ENCODE assay signal across 10 mouse cellular contexts in the genomic region with DNA sequence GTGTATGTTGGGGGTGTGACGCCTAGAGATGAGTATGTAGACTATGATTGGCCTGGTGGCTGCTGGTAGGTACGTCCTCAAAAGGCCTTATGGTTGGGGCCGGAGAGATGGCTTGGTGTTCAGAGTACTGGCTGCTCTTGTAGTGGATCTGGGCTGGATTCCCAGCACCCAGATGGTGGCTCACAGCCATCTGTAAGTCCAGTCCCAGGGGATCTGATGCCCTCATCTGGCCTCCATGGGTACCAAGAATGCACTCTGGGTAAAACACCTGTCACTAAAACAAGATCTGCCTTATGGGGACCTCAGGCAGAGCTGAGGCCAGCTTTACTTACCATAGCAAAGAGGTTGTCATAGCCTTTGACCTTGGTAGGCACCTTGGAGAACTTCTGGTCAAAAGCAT. TPM values are rescaled to one million over a fixed set of nuclear protein-coding genes. Genes with fewer than 3 reads are reported as not detected.
A peak's percentile ranks its signal among the peaks of the same experiment; 100 is the strongest.
DNase-seq lines count a peak whose midpoint lies in the region; ATAC-seq and TF ChIP-seq lines count a peak whose summit lies in the region.
"Had no signal": no experiment of that assay in that cellular context is flagged by ENCODE, and none has a peak within 500 bp of the region (broad histone marks: within the 10 kb centered on the region; RNA-seq: fewer than 3 reads in every experiment).

No protein-coding gene starts in this region.

- peaks cover 30% of the 10 kb centered on the region for H3K4me1 ChIP-seq in kidney, embryonic 16.5 days (ENCODE audit: insufficient read depth, low read length)
- H3K4me1 ChIP-seq in embryonic facial prominence, embryonic 13.5 days = peaks cover 34% of the 10 kb centered on the region
- H3K4me1 ChIP-seq in intestine, embryonic 15.5 days (replicated peaks) = peaks cover 27% of the 10 kb centered on the region
- peaks cover 11% of the 10 kb centered on the region for H3K4me1 ChIP-seq in midbrain, postnatal 0 days (ENCODE audit: insufficient read depth, low read length)

- no peak overlapping the region for H3K27ac ChIP-seq in kidney, embryonic 16.5 days (ENCODE audit: low read length)
- H3K27ac ChIP-seq in embryonic facial prominence, embryonic 13.5 days = no peak overlapping the region
- H3K27ac ChIP-seq in intestine, embryonic 15.5 days = no peak overlapping the region
- H3K27ac ChIP-seq in midbrain, postnatal 0 days (ENCODE audit: low read depth, low read length) = no peak overlapping the region

- no peak for DNase-seq in kidney, adult 9 months
- DNase-seq in midbrain, postnatal 0 days (ENCODE audit: low spot score) = no peak
- no peak for DNase-seq in B cell, adult 2 months
- DNase-seq in urinary bladder, postnatal 36 days (ENCODE audit: low spot score in 2 of 2) = no peak
- no peak for DNase-seq in left cerebral cortex, adult 11 months (ENCODE audit: low spot score)
- DNase-seq: right cerebral cortex, adult 18-20 months had no signal

- no peaks in the 10 kb centered on the region for H3K9me3 ChIP-seq in kidney, embryonic 16.5 days (ENCODE audit: low read length)
- H3K9me3 ChIP-seq in embryonic facial prominence, embryonic 13.5 days = no peaks in the 10 kb centered on the region
- no peaks in the 10 kb centered on the region for H3K9me3 ChIP-seq in intestine, embryonic 15.5 days
- H3K9me3 ChIP-seq in midbrain, postnatal 0 days (ENCODE audit: low read length) = no peaks in the 10 kb centered on the region

- peak overlapping the region; percentile 73; the same call in 1 of the 2 replicates for H3K4me3 ChIP-seq in kidney, embryonic 16.5 days (ENCODE audit: low read length)
- peak overlapping the region; percentile 99 for H3K4me3 ChIP-seq in embryonic facial prominence, embryonic 13.5 days
- peak overlapping the region; percentile 80; the same call in 1 of the 2 replicates for H3K4me3 ChIP-seq in intestine, embryonic 15.5 days (replicated peaks)
- H3K4me3 ChIP-seq in midbrain, postnatal 0 days (ENCODE audit: low read depth, low read length) = peak overlapping the region; percentile 98; the same call in 1 of the 2 replicates

- H3K36me3 ChIP-seq in kidney, embryonic 16.5 days (ENCODE audit: insufficient read depth, low read length) = peaks cover 27% of the 10 kb centered on the region
- peaks cover 53% of the 10 kb centered on the region for H3K36me3 ChIP-seq in embryonic facial prominence, embryonic 13.5 days
- peaks cover 25% of the 10 kb centered on the region for H3K36me3 ChIP-seq in intestine, embryonic 15.5 days
- H3K36me3 ChIP-seq in midbrain, postnatal 0 days (ENCODE audit: insufficient read depth, low read length) = peaks cover 22% of the 10 kb centered on the region

- peak overlapping the region; percentile 83; the same call in 1 of the 2 replicates for H3K4me2 ChIP-seq in kidney, embryonic 16.5 days (replicated peaks; ENCODE audit: low read depth, low read length)
- peak overlapping the region; percentile 92 for H3K4me2 ChIP-seq in embryonic facial prominence, embryonic 13.5 days
- peak overlapping the region; percentile 82 for H3K4me2 ChIP-seq in intestine, embryonic 15.5 days (replicated peaks)
- H3K4me2 ChIP-seq in midbrain, postnatal 0 days (ENCODE audit: low read depth, low read length, poor library complexity, severe bottlenecking) = peak overlapping the region; percentile 92; the same call in 1 of the 2 replicates

- no peak overlapping the region for H3K9ac ChIP-seq in kidney, embryonic 16.5 days (replicated peaks; ENCODE audit: low read length)
- no peak overlapping the region for H3K9ac ChIP-seq in embryonic facial prominence, embryonic 13.5 days
- H3K9ac ChIP-seq in intestine, embryonic 15.5 days = no peak overlapping the region
- H3K9ac ChIP-seq in midbrain, postnatal 0 days (replicated peaks; ENCODE audit: low read length, poor library complexity, severe bottlenecking) = no peak overlapping the region

- no peak for TF ChIP-seq CTCF in midbrain, postnatal 0 days (IDR thresholded peaks at IDR 0.05)

- WGBS in kidney, embryonic 16.5 days = 93% methylated on average over 3 of the region's 3 CpGs
- WGBS in embryonic facial prominence, embryonic 13.5 days = 94% methylated on average over 3 of the region's 3 CpGs
- 90% methylated on average over 3 of the region's 3 CpGs for WGBS in intestine, embryonic 15.5 days
- 99% methylated on average over 3 of the region's 3 CpGs for WGBS in midbrain, postnatal 0 days

- ATAC-seq in kidney, embryonic 16.5 days (ENCODE audit: low FRiP score, low TSS enrichment) = no peak
- no peak for ATAC-seq in embryonic facial prominence, embryonic 13.5 days (ENCODE audit: insufficient number of reproducible peaks, insufficient read depth, low FRiP score, low TSS enrichment, low read depth)
- no peak for ATAC-seq in intestine, embryonic 15.5 days
- ATAC-seq in midbrain, postnatal 0 days (ENCODE audit: low FRiP score) = no peak

- no peaks in the 10 kb centered on the region for H3K27me3 ChIP-seq in kidney, embryonic 16.5 days (ENCODE audit: insufficient read depth, low read length)
- H3K27me3 ChIP-seq in embryonic facial prominence, embryonic 13.5 days = no peaks in the 10 kb centered on the region
- no peaks in the 10 kb centered on the region for H3K27me3 ChIP-seq in intestine, embryonic 15.5 days (replicated peaks)
- H3K27me3 ChIP-seq in midbrain, postnatal 0 days (ENCODE audit: insufficient read depth, low read length) = no peaks in the 10 kb centered on the region

RNA-seq across cellular contexts. Expression of a gene that starts 1.2 kb away (rescaled TPM):
- polyA plus RNA-seq in kidney, embryonic 16.5 days (2015; fragmentation: Nextera tagmentation; extraction: Ambion mirVana) = 150 and 154 TPM in 2 replicates
- 126 and 139 TPM in 2 replicates for polyA plus RNA-seq in embryonic facial prominence, embryonic 13.5 days (2015; fragmentation: Nextera tagmentation; extraction: Ambion mirVana)
- polyA plus RNA-seq in intestine, embryonic 15.5 days (2015; fragmentation: Nextera tagmentation; extraction: Ambion mirVana) = 125 and 130 TPM in 2 replicates
- 123 and 172 TPM in 2 replicates for total RNA-seq in midbrain, postnatal 0 days (2014; rRNA removed)
- 137 and 151 TPM in 2 replicates for polyA plus RNA-seq in midbrain, postnatal 0 days (2015; fragmentation: Nextera tagmentation; extraction: Ambion mirVana)

RNA-seq across cellular contexts. Expression of a gene that starts 2.8 kb away (rescaled TPM):
- 93.3 and 104 TPM in 2 replicates for polyA plus RNA-seq in kidney, embryonic 16.5 days (2015; fragmentation: Nextera tagmentation; extraction: Ambion mirVana)
- 133 and 146 TPM in 2 replicates for polyA plus RNA-seq in embryonic facial prominence, embryonic 13.5 days (2015; fragmentation: Nextera tagmentation; extraction: Ambion mirVana)
- 110 and 113 TPM in 2 replicates for polyA plus RNA-seq in intestine, embryonic 15.5 days (2015; fragmentation: Nextera tagmentation; extraction: Ambion mirVana)
- total RNA-seq in midbrain, postnatal 0 days (2014; rRNA removed) = 266 and 292 TPM in 2 replicates
- 144 and 145 TPM in 2 replicates for polyA plus RNA-seq in midbrain, postnatal 0 days (2015; fragmentation: Nextera tagmentation; extraction: Ambion mirVana)

RNA-seq across cellular contexts. Expression of a gene that starts 9.5 kb away (rescaled TPM):
- polyA plus RNA-seq in kidney, embryonic 16.5 days (2015; fragmentation: Nextera tagmentation; extraction: Ambion mirVana) = not detected in 2 replicates
- 0.14 TPM in 1 of 2 replicates, not detected in the other for polyA plus RNA-seq in embryonic facial prominence, embryonic 13.5 days (2015; fragmentation: Nextera tagmentation; extraction: Ambion mirVana)
- 0.14 and 0.76 TPM in 2 replicates for polyA plus RNA-seq in intestine, embryonic 15.5 days (2015; fragmentation: Nextera tagmentation; extraction: Ambion mirVana)
- 0.47 TPM in 1 of 2 replicates, not detected in the other for total RNA-seq in midbrain, postnatal 0 days (2014; rRNA removed)
- 0.15 and 0.27 TPM in 2 replicates for polyA plus RNA-seq in midbrain, postnatal 0 days (2015; fragmentation: Nextera tagmentation; extraction: Ambion mirVana)
- polyA plus RNA-seq: embryonic facial prominence, embryonic 11.5 days had no signal

RNA-seq across cellular contexts. Expression of a gene that starts 12.9 kb away (rescaled TPM):
- polyA plus RNA-seq in kidney, embryonic 16.5 days (2015; fragmentation: Nextera tagmentation; extraction: Ambion mirVana) = 27.5 and 28.4 TPM in 2 replicates
- 30.1 and 43.4 TPM in 2 replicates for polyA plus RNA-seq in embryonic facial prominence, embryonic 13.5 days (2015; fragmentation: Nextera tagmentation; extraction: Ambion mirVana)
- 28.1 and 29.4 TPM in 2 replicates for polyA plus RNA-seq in intestine, embryonic 15.5 days (2015; fragmentation: Nextera tagmentation; extraction: Ambion mirVana)
- total RNA-seq in midbrain, postnatal 0 days (2014; rRNA removed) = 173 and 174 TPM in 2 replicates
- polyA plus RNA-seq in midbrain, postnatal 0 days (2015; fragmentation: Nextera tagmentation; extraction: Ambion mirVana) = 53.5 and 53.7 TPM in 2 replicates

RNA-seq across cellular contexts. Expression of a gene that starts 33.4 kb away (rescaled TPM):
- 34.8 and 35.2 TPM in 2 replicates for polyA plus RNA-seq in kidney, embryonic 16.5 days (2015; fragmentation: Nextera tagmentation; extraction: Ambion mirVana)
- 23.2 and 24.7 TPM in 2 replicates for polyA plus RNA-seq in embryonic facial prominence, embryonic 13.5 days (2015; fragmentation: Nextera tagmentation; extraction: Ambion mirVana)
- 68.7 and 75.8 TPM in 2 replicates for polyA plus RNA-seq in intestine, embryonic 15.5 days (2015; fragmentation: Nextera tagmentation; extraction: Ambion mirVana)
- total RNA-seq in midbrain, postnatal 0 days (2014; rRNA removed) = 21.4 and 32.5 TPM in 2 replicates
- polyA plus RNA-seq in midbrain, postnatal 0 days (2015; fragmentation: Nextera tagmentation; extraction: Ambion mirVana) = 40.1 and 41.3 TPM in 2 replicates
